Mouse (Mus musculus) embryonic fibroblast, embryonic 13.5 days (primary cell): ENCODE data around the gene Brk1. TPM values are rescaled to one million over a fixed set of nuclear protein-coding genes. Genes with fewer than 3 reads are reported as not detected.

Source experiments
- H3K27ac ChIP-seq: 2 replicates; pipeline ENCODE4 v1.5.1; 2012; ENCODE audit warnings: low read length, control low read depth, inconsistent platforms; ENCODE audit not compliant: insufficient read depth
- H3K4me1 ChIP-seq: 2 replicates; pipeline ENCODE4 v1.6.1; 2011; ENCODE audit warnings: low read length; ENCODE audit not compliant: control insufficient read depth, insufficient read depth
- H3K4me3 ChIP-seq: 2 replicates; pipeline ENCODE4 v1.5.1; 2011; ENCODE audit warnings: mild to moderate bottlenecking, control low read depth, low read length; ENCODE audit not compliant: insufficient read depth
- CTCF ChIP-seq: IDR thresholded peaks from 2 replicates; pipeline ENCODE4 v1.5.1; 2011; ENCODE audit warnings: mild to moderate bottlenecking, control low read depth, low read length, moderate library complexity, borderline replicate concordance; ENCODE audit not compliant: insufficient read depth
- POLR2A ChIP-seq: IDR thresholded peaks from 2 replicates; pipeline ENCODE4 v1.6.1; 2011; ENCODE audit warnings: low read depth, mild to moderate bottlenecking, control low read depth, low read length, moderate library complexity
- polyA plus RNA-seq: library from polyadenylated mRNA; stranded (reverse); fragments of >200 nt; gene quantifications from 2 replicates; pipeline ENCODE4 v1.2.4, GENCODE M21; 2011; ENCODE audit warnings: low read depth; ENCODE audit not compliant: missing spikeins, insufficient read length

Brk1 gene
- polyA plus RNA-seq: 162 and 173 TPM in 2 replicates

GRCm38 (mm10) chr6:113604432-113605223, at the start of gene Brk1:
Brk1 (plus strand) TSS chr6:113604772.
- Histone ChIP-seq H3K4me1 (no peaks in the 10 kb centered on the region; the same call in 1 of the 2 replicates), H3K4me3 (peak within 1 kb of the TSS; percentile 82), H3K27ac (peak within 1 kb of the TSS; percentile 60)
- TF ChIP-seq POLR2A (peak; percentile 57), CTCF (no peak)

- no peak for TF ChIP-seq POLR2A
- no peak for TF ChIP-seq CTCF
- no peak overlapping the region for H3K4me3 ChIP-seq
These were observed 44.8 kb upstream of the Brk1 start for GRCm38 (mm10) chr6:113559736-113560135.

GRCm38 (mm10) chr6:113564557-113564956, 40.0 kb upstream of the Brk1 start:
- no peak overlapping the region for H3K4me3 ChIP-seq
- no peak overlapping the region for H3K27ac ChIP-seq
- no peak for TF ChIP-seq POLR2A
- TF ChIP-seq CTCF: no peak
- no peaks in the 10 kb centered on the region for H3K4me1 ChIP-seq

More at GRCm38 (mm10) chr6:113559736-113560135, 44.8 kb upstream of the Brk1 start:
- Histone ChIP-seq H3K27ac (no peak overlapping the region), H3K4me1 (no peaks in the 10 kb centered on the region)

GRCm38 (mm10) chr6:113576044-113576443, 28.5 kb upstream of the Brk1 start:
- H3K4me3 ChIP-seq: no peak overlapping the region
- TF ChIP-seq POLR2A (no peak), CTCF (no peak)
- H3K4me1 ChIP-seq: no peaks in the 10 kb centered on the region
- no peak overlapping the region for H3K27ac ChIP-seq

- Histone ChIP-seq H3K4me3 (no peak overlapping the region), H3K27ac (no peak overlapping the region), H3K4me1 (no peaks in the 10 kb centered on the region)
- TF ChIP-seq CTCF (no peak), POLR2A (no peak)
These were observed 25.3 kb upstream of the Brk1 start for GRCm38 (mm10) chr6:113579306-113579705.

GRCm38 (mm10) chr6:113583023-113583422, 21.5 kb upstream of the Brk1 start:
- Histone ChIP-seq H3K4me3 (no peak overlapping the region), H3K4me1 (no peaks in the 10 kb centered on the region), H3K27ac (no peak overlapping the region)
- no peak for TF ChIP-seq CTCF
- TF ChIP-seq POLR2A: no peak

- no peak overlapping the region for H3K4me3 ChIP-seq
These were observed 19.5 kb upstream of the Brk1 start for GRCm38 (mm10) chr6:113585065-113585464.

GRCm38 (mm10) chr6:113586466-113587183, 17.9 kb upstream of the Brk1 start:
- no peak overlapping the region for H3K4me3 ChIP-seq
- no peak for TF ChIP-seq POLR2A
- no peak for TF ChIP-seq CTCF
- H3K4me1 ChIP-seq: no peaks in the 10 kb centered on the region
- no peak overlapping the region for H3K27ac ChIP-seq

More at GRCm38 (mm10) chr6:113585065-113585464, 19.5 kb upstream of the Brk1 start:
- Histone ChIP-seq H3K4me1 (no peaks in the 10 kb centered on the region), H3K27ac (no peak overlapping the region)
- no peak for TF ChIP-seq CTCF
- TF ChIP-seq POLR2A: no peak

GRCm38 (mm10) chr6:113592637-113593036, 11.9 kb upstream of the Brk1 start:
- TF ChIP-seq CTCF: no peak
- no peak for TF ChIP-seq POLR2A
- Histone ChIP-seq H3K4me1 (no peaks in the 10 kb centered on the region), H3K27ac (no peak overlapping the region), H3K4me3 (no peak overlapping the region)

- no peak for TF ChIP-seq POLR2A
- TF ChIP-seq CTCF: no peak
- no peaks in the 10 kb centered on the region for H3K4me1 ChIP-seq
- no peak overlapping the region for H3K27ac ChIP-seq
- no peak overlapping the region for H3K4me3 ChIP-seq
These were observed 6.6 kb upstream of the Brk1 start for GRCm38 (mm10) chr6:113597945-113598344.
